Mouse (Mus musculus) c-Kit-positive CD71-positive TER-119-positive erythroid progenitor cells, embryonic 14.5 days (primary cell): ENCODE data around the gene Npffr2.
"Not testable (repeated sequence)": the region's sequence is repeated elsewhere in the genome, so short reads cannot be mapped to it uniquely, and the experiment has no call there.

Experiments
- DNase-seq: peaks from one replicate; pipeline ENCODE4 v3.0.0-alpha.2; 2013; ENCODE audit warnings: low spot score

The Npffr2 gene

DNA sequence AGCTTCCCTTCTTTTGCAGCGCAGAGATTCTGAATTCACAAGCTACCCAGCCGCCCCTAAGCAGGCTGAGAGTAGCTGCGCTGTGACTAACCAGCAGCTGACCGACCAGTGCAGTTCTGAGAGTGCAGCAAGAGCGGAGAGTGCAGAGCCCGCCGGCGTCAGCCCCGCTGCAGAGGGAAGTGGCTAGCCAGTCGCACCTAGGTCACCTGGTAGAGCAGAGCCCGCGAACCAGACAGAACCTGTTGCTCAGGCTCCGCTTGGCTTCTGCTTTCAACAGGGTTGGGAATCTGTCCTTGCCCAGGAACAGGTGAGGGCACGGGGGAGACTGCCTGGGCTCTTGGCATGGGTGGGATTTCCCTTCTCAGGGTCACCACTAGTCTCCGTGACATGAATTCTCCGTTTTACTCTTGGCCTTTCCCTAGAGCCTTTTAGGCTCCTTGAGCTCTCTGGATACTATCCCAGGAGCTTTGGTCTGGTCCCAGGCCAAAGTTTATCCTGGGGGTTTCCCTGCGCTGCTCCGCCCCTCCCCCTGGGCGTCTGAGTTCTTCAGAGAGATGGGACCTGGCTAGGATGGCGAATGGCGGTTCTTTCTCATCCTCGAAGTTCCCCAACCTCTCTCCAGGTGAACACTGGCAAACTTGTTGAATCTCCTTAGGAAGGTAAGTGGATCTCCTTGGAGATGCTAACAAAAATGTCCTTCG, at the start of gene Npffr2:
Gene Npffr2 (plus strand): TSS at position 552 of the 701 bp plus-strand sequence.
- DNase-seq = no peak

DNA sequence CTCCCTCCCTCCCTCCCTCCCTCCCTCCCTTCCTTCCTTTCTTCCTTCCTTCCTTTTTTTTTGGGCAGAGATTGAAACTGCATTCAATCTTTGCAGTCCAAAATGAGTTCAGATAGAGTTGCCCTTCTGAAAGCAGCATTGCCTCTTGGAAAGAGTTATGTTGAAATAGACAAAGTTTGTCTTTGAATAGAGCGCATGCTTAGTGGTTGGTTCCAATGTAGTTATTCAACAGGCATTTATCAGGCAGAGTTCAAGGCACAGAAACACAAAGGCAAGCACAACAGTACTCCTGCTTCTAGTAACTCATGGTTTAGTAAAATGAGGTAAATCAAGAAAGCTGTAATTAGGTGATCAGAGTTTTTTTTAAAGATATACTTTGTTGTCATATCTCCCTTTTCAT, 34.7 kb upstream of the Npffr2 start:
- DNase-seq = no peak

DNA sequence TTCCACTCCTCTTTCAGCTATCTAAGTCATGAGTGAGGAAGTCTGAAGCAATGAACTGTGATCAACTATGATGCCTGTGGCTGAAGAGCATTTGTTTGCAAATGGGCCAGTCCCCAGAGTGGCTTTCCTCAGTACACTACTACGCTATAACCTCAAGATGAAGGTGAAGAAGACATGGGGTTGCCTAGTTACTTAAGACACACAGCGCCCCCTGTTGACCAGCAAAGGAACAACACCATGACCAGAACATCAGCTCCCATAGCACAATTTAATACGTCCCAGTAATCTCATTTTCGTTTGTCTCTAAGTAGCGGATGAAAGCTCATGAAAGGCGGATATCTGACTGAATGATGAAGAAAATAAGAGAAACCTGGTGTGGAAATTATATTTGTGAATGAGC, 27.0 kb upstream of the Npffr2 start:
- DNase-seq = peak; percentile 3

DNA sequence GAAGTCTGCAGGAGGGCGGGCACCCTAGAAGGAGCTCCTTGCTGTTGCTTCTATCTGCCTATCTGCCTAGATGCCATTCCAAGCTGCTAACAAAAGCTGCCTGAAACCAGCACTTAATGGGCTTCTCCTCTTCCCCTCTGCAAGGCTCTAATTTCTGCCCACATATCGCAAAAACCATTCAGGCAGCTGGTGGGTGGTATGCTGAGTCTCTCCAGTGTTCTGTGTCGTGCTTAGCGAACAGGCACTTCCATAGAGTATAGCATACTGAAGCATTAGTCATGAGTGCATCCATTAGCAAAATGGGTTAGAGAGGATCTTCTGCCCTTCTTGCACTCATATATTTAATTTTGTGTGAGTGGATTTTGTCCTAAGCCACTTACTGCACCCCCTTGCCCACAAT, 8.6 kb upstream of the Npffr2 start:
- no peak for DNase-seq

DNA sequence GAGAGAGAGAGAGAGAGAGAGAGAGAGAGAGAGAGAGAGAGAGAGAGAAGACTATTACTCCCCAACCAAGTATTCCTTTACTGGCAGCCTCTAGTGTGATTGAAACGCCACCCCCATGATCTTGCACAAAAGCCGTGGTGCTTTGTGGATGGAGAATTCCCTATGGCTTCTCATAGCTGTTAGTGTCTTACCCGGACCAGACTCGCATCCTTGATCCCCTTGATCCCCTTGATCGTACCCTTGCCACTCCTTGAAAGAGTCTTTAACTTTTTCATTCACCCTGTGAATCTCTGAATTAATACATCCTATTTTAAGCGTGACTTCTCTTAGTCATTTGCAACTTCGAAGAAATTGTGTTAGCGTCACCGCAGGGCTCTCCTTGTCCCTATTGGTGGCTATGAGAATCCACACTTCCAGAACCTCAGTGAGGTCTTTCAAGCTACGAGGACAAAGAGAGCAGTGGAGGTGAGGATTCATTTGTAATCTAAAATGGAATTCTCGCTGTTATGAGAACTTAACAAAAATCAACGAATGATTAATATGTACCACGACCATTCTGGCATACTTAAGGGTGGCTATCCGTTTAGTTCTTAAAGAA, 949 bp upstream of the Npffr2 start:
- DNase-seq = no peak

DNA sequence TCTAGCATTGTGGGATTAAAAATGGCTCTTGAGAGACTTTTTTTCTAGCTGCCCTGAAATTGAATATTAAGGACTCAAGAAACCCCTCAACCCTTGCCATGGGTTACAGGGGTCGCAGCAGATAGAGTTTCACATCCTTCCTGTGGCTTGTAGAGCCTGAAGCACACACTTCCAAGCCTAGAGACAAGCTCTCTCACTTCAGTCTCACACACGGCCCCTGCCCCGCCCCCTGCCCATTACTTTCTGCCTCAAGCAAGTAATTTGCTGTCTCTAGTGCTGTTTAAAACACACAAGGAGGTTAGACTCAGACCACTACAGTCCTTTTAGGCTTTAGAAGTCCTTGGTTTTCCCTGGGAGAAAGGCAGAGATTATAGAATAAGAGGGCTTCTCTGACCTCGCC, 1.7 kb downstream of the Npffr2 start:
- no peak for DNase-seq

DNA sequence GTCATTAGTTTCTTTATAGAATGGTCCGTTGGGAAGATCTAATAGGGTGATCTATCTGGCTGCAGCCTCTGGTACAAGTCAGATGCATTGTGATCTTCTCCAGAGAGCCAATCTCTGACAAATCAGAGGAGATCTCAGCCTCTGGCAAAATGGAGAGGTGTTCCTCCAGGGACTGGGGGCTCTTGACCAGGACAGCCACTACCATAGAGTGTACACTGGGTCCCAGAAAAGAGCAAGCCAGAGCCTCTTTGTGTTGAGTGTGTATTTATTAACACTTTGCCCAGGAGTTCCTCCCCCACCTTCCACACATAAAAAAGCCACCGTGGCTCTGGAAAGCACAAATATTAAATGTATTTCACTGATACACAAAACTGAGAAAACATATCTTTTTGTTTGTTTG, 2.2 kb downstream of the Npffr2 start:
- DNase-seq = no peak

DNA sequence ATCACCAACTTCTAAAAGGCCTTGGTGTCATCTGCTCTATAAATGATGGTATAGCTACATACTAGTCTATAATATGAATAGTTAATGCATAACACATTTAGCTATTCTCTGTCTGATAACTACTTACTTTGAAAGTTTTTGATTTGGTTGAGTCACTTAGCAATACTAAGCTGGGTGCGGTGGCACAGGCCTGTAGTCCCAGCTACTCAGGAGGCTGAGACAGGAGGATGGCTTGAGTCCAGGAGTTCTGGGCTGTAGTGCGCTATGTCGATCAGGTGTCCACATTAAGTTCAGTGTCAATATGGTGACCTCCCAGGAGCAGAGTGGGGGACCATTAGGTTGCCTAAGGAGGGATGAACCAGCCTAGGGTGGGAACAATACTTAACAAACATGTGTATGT, 8.8 kb downstream of the Npffr2 start:
- no peak for DNase-seq

DNA sequence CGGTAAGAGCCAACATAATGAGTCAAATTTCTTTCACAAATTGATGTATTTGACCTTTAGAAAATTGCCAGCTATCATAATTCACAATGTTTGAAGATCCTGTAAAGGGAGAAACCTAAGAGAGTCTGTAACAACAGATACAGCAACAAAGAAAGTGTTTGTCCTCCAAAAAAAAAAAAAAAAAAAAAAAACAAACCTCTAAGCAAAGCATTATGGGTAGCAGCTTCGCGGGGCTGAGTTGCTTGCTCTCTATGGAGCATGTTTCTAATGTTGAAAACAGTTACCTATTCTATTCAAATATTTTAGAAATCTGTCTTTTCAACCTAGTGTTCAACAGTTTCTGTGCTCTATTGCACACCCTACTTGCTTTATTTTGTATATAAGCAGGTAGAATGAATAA, 15.2 kb downstream of the Npffr2 start:
- no peak for DNase-seq

DNA sequence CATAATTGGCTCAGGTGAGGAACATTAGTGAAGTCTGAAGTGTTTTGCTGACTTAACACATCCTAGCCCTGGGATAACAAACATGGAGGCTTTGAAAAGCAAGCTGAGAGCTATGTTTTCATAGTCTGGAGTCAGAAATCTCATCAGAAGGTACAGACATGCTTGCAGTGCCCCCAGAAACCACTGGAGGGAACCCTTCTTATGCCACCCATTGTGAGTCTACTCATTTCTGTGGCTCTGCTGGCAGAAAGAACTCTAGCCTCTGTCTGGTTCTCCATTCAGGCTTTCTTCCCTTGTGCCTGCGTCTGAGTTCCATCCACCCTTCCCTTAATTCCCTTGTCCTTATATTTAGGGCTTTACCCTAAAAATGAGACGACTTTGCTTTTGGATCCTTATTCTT, 16.2 kb downstream of the Npffr2 start:
- no peak for DNase-seq

DNA sequence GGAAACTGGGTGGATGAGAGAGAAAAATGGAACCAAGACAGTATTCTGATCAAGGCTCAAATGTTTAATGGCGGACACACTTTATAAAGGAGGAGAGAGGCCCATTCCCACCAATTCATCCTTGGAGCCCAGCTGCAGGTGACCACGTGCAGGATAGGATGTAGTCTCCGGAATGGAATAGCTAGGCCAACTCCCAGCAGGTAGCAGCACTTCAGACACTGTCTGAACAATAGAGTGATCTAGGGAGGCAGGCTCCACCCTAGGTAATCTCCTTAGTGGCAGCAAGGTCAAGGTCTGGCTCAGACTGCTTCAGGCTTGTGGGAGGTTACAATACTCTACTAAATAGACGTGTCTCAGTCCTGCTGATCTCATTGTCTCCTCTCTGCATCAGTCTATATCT, 31.9 kb downstream of the Npffr2 start:
- DNase-seq = not testable (repeated sequence)

DNA sequence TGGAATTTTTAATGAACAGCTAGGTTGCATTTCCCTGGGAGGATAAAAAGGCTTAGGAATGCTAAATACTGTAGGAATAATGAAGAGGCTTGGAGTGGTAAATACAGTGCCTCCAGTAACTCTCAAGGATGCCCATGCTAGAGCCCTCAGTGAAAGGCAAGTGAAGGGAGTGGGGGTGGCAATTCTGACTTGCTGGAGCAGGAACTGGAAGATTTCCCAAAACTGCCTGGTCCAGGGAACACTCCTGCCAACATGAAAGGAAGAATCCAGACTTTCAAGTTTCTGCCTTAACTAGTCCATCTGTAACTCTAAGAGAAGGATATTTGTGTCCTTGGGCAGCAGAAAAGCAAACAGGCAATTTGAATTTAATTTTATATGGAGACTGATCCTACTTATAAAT, 34.2 kb downstream of the Npffr2 start:
- no peak for DNase-seq

DNA sequence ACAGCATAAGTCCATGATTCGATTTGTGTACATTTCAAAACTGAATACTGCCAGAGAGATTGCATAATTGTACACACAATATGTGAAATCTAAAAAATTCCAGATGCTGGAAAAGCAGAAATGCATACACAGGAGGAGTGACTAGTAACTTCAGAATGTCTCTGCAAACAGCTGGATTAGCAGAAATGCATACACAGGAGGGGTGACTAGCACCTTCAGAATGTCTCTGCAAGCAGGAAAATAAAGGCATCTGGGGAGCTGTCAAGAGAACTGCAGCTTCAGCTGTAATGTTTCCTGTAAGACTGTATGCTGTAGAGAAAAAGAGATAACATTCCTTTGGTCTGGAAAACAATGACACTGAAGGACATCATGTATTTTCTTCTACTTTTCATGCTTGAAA, 51.4 kb downstream of the Npffr2 start:
- no peak for DNase-seq

DNA sequence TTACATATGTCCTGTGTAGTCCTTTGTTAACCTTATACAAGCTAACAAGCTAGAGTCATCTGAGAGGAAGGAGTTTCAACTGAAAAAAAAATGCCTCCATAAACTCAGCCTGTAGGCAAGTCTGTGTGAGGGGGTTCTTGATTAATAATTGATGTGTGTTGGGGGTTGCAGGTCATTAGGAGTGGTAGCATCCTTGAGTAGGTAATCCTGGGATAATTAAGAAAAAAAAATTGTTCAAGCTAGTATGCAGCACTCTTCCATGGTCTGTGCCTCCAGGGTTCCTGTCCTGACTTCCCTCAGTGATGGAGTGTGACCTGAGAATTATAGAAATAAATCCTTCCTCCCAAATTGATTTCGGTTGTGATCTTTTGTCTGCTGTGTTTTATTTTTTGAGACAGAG, 52.0 kb downstream of the Npffr2 start:
- no peak for DNase-seq

DNA sequence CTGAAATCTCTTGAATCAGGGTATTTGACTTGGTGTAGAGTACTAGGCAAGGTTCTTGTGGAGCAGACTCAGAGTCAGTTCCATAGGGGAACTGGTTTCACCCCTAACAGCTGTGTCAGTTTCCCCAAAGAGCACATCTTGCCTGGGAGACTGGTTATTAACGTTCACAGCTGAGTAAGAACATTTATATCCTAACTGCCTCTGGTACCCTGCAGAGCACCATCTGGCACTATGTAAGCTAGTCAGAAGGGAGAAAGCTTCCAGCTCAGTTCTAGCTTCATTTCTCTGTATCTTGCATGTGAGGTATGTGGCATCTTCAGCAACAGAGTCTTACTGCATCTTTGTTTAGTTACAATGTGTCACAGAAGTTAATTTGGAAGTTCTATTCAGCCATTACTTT, 53.9 kb downstream of the Npffr2 start:
- no peak for DNase-seq

DNA sequence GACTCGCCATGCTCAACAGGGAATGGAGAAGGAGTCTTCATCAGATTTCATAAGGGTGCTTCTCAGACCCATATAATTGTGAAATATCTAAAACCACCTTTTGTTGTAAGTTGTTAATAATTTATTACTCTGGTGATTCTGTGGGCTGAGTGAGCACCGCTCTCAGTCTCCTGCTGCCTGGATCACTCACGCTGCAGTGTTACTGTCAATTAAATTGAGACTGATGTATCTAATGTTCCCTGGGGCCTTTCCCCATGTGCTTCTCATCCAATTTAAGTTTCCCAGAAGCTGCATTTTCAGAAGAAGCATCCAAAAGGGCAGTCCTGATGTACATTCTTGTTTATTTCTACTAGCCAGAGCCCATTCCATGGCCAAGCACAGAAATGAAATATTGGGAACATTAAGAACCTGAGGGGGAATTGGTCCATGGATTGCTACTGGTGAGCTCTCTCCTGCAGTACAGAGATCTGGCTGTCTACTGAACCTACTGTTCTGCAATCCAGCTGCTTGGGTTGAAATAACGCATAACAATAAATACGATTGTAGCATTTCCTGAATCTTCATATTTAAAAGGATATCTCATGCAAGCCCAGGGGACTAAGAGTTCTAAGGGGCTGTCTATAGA, 54.6 kb downstream of the Npffr2 start:
- no peak for DNase-seq

DNA sequence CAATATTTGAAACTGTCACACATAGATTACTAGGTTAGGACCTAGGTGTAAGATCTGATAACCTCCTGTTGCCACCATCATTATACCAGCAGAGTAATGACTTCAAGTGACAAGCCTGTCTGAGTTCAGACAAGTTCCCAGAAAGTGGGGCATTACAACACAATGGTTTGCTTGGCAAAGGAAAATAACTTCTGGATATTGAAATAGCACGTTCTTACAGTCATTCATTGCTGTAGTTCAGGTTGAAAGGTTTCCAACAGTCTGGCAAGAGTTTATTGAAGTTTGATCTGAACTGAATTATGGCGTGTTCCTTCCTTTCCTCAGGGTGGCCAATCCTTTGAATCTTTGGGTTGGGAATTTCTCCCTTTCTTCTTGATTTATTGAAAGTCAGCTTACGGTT, 57.8 kb downstream of the Npffr2 start:
- no peak for DNase-seq

DNA sequence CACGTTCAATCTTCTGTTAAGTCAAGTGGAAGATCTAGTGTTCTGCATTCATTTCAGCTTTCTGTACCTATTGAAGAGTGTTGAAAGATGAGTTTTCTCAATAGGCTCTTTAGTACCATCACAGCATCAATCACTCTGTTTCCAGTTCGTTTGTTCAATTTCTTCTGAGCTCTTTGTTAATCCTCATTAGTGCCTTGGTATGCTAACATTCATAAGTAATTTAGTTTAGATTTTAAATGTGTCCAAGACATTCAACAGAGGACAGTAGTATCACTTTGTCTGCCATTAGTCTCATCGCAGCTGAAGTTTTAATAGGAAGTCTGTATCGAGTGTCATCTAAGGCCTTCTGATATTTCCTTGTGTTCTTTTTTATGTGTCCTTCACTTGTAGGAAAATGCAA, 65.1 kb downstream of the Npffr2 start:
- no peak for DNase-seq

DNA sequence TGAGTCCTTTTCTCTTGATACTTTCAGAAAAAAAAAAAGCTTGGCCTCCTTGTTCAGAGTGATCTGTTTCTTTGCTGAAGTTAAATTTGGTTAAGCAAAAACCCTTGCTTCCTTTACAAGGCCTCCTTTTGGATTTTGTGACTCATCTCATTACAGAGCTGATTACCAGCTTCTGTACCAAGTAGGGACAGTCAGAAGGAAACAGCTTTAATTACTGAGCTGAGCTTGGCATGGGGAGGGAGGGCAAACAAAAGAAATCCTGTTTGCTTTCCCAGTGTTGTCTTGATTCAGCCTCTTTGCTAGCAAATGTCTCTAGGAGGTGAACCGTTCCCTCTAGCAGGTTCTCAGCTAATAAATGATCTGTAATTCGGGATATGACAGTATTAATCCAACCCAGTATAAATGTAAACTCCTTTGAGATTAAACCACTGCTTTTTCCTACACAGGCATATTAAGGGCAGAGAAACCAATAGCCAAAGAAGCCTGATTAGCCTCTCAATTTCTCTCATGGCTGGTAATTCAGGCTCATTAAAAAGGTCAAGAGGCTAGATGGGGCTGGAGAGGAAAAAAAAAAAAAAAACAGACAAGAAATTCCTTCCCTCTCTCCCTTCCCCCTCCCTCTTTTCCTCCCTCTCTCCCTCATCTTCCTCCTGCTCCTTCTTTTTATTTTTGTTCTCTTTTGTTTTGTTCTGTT, 84.2 kb downstream of the Npffr2 start:
- no peak for DNase-seq

DNA sequence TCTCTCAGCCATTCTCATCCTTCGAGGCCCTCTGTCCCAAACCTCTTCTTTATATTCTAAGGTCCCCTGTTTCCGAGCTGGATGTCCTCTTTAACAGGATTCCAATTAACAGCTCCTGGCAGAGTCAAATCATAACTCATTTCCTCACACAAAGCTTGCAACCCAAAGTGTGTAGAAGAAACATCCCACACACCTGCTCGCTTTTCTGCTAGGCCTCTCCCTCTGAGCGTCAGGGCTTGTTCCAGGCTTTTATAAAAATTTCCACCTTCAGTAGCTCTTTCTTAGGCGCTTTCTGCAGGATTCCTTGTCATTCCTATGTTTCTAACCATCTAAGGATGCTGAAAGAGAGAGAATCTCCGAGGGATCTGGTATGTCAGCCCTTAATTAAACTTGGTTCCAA, 85.0 kb downstream of the Npffr2 start:
- no peak for DNase-seq

DNA sequence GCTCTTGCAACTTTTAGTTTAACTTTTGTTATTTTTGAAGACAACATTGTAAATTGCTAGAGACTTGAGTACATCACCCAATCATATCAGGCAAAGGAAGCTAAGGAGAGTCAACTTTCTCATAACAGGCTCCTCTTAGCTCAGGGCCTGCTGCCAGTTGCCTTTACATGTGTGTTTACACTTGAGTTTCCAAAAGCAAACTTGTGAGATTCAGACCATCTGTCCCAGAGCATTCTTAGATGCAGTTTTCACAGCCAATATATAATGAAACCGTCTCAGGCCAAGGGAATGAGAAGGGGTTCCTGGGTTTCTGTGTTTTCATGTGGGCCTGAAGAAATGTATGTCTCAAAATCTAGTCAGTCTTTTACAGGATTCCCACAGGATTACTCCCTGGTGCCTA, 104.4 kb downstream of the Npffr2 start:
- no peak for DNase-seq
